Mouse (Mus musculus) CH12.LX (cell line): ENCODE measurements around the gene Cntn4.

Experiments used
- CTCF ChIP-seq, 2 experiments: IDR thresholded peaks in 1 of 2; conservative IDR thresholded peaks in 1 of 2; 2 replicates each; pipeline ENCODE4 v1.5.1; 2011 to 2012; ENCODE audit warnings: low read depth in 2 of 2, low read length in 2 of 2, improper control_type of control experiment in 1 of 2, inconsistent platforms in 1 of 2, mild to moderate bottlenecking in 1 of 2, moderate library complexity in 1 of 2
- EP300 ChIP-seq: IDR thresholded peaks from 2 replicates; pipeline ENCODE4 v1.6.1; 2011; ENCODE audit warnings: low read length, improper control_type of control experiment
- IRF4 ChIP-seq: IDR thresholded peaks from 2 replicates; pipeline ENCODE4 v1.6.1; 2014; ENCODE audit warnings: low read depth, mild to moderate bottlenecking, inconsistent platforms, low read length, improper control_type of control experiment
- MAFK ChIP-seq: IDR thresholded peaks from 2 replicates; pipeline ENCODE4 v1.6.1; 2011; ENCODE audit warnings: low read length, improper control_type of control experiment; ENCODE audit not compliant: insufficient replicate concordance
- NRF1 ChIP-seq: IDR thresholded peaks from 2 replicates; pipeline ENCODE4 v1.6.1; 2014; ENCODE audit warnings: low read depth, mild to moderate bottlenecking, inconsistent platforms, low read length, improper control_type of control experiment, moderate library complexity
- POLR2A ChIP-seq: IDR thresholded peaks from 2 replicates; pipeline ENCODE4 v1.6.1; 2011; ENCODE audit warnings: low read depth, mild to moderate bottlenecking, improper control_type of control experiment, low read length
- SIN3A ChIP-seq: IDR thresholded peaks from 2 replicates; pipeline ENCODE4 v1.6.1; 2012; ENCODE audit warnings: low read length, improper control_type of control experiment, inconsistent platforms
- USF1 ChIP-seq: IDR thresholded peaks from 2 replicates; pipeline ENCODE4 v1.6.1; 2014; ENCODE audit warnings: low read depth, mild to moderate bottlenecking, inconsistent platforms, low read length, improper control_type of control experiment
- ZNF384 ChIP-seq: IDR thresholded peaks from 2 replicates; pipeline ENCODE4 v1.6.1; 2012; ENCODE audit warnings: low read depth, low read length, improper control_type of control experiment, inconsistent platforms

DNA sequence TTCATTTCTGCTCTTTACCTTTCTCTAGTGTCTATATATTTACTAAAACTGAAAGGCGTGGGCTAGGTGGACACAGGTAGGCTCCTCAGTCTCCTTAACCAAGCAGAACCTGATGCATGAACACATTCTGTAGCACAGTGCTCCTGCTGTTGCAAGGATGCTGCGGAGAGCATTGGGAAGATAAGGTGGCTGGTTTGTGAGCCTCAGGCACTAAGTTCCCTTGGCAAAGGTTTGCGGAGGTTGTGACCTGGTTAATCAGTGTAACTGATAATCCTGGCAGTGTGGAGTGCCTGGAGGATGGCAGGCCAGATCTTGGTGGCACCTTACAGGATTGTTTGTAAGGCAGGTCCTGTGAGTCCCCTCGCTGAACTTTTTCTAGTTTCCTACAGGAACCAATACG, 1.3 kb downstream of the Cntn4 start:
- TF ChIP-seq IRF4 (no peak), NRF1 (no peak), ZNF384 (no peak), CTCF (conservative IDR thresholded peaks at IDR 0.05 in 1 of 2, IDR thresholded peaks at IDR 0.05 in 1 of 2; ENCODE audit: low read depth in 2 of 2, low read length in 2 of 2) (no peak), MAFK (no peak), USF1 (no peak), EP300 (no peak), POLR2A (no peak), SIN3A (no peak)
